Mouse (Mus musculus): ENCODE results near the gene Inhbc. TPM values are rescaled to one million over a fixed set of nuclear protein-coding genes. Genes with fewer than 3 reads are reported as not detected.
A peak's percentile ranks its signal among the peaks of the same experiment; 100 is the strongest.

Inhbc gene
- polyA plus RNA-seq (2016; fragmentation: Nextera tagmentation; extraction: Ambion mirVana) = not detected in 2 replicates

DNA sequence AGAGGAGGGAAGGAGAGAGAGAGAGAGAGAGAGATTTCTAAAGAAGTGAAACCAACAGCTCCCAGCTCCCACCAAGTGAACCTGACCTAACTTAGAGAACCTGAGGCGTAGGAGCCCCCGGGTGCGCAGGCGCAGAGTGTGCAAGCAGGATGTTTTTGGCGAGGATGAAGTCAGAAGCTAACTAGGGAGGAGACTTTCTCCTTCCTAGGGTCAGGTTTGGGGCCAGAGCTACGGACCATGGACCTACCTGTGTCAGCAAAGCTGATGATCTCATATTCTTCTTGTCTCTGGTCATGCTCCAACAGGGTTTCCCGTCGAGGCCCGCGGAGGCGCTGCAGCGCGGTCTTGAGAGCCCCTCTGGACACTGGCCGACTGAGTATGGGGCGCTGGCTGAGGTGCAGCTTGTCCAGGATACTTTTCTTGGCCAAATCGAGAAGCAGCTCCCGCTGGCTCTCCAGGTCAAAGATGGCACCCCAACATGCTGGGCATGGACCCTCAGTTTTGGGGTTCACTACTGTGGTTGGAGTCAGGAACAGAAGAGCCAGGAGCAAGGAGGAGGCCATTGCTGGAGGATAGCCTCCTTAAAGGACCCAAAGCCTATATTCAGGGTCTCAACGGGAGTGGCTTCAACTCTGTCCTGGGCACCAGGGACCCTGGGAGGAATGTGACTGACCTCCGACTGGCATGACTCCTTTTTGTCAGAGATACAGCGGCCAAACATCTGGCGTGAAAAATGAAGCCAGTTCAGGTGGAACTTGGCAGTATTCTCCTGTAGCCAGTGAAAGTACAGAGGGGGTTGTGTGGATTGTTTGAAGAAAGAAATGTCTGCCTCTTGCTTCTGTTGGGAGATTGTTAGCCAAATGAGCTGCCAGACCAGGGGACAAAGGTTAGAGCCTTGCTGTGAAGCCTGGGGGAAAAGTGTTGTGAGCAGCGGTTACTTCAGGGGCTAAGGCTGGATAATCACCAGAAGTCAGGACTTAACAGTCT lies at the start of gene Inhbc:
Inhbc (minus strand) TSS at position 598 of the 987 bp plus-strand sequence.
- H3K36me3 ChIP-seq = no peaks in the 10 kb centered on the region
- H3K27ac ChIP-seq (ENCODE audit: poor library complexity, severe bottlenecking) = no peak within 1 kb of the TSS
- no peaks in the 10 kb centered on the region for H3K9me3 ChIP-seq (replicated peaks)
- no peak within 1 kb of the TSS for H3K4me2 ChIP-seq
- ATAC-seq (ENCODE audit: insufficient number of reproducible peaks, low FRiP score) = no peak
- H3K4me3 ChIP-seq = no peak within 1 kb of the TSS
- H3K9ac ChIP-seq = no peak within 1 kb of the TSS
- H3K4me1 ChIP-seq (replicated peaks) = no peaks in the 10 kb centered on the region
- no peaks in the 10 kb centered on the region for H3K27me3 ChIP-seq (replicated peaks)
- WGBS = 68% methylated on average over 22 of the region's 22 CpGs

DNA sequence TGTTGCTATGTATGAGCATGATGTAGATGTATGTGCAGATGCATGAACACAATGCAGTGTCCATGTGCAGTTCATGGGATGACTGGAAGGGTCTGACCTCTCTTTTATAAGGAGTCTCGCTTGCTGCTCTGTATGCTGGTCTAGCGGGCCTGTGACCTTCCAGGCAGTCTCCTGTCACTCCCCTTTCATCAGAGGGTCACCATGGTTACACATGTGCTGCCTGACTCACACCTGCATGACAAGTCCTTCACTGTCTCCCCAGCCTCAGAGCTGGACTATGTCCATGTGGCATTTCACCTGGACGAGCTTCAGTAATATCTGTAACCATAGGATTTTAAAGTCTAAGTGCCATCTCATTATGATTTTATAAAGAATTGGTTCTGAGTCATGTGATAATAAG lies 43.9 kb upstream of the Inhbc start:
- Histone ChIP-seq H3K9me3 (replicated peaks) (no peaks in the 10 kb centered on the region), H3K4me3 (no peak overlapping the region)

DNA sequence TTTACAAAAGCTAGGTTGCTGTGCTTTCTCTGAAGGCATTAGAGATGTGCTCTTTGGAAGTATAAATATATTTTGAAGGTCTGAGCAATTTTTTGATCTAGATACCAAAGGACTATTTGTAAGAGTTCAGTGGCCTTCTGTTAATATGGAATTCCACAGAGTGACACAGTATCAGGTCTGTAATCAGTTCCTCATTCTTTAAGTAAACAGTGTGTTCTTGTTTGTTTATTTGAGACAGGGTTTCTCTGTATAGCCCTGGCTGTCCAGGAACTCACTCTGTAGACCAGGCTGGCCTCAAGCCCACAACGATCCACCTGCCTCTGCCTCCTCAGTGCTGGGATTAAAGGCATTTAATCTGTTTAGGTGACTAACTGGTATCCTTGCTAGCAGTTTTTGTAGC lies 43.4 kb upstream of the Inhbc start:
- H3K9ac ChIP-seq = no peak overlapping the region
- no peaks in the 10 kb centered on the region for H3K27me3 ChIP-seq (replicated peaks)
- no peaks in the 10 kb centered on the region for H3K9me3 ChIP-seq (replicated peaks)
- H3K27ac ChIP-seq (ENCODE audit: poor library complexity, severe bottlenecking) = no peak overlapping the region
- no peak overlapping the region for H3K4me3 ChIP-seq
- no peak overlapping the region for H3K4me2 ChIP-seq
- peaks cover 27% of the 10 kb centered on the region for H3K4me1 ChIP-seq (replicated peaks)
- peaks cover 15% of the 10 kb centered on the region; the same call in 1 of the 2 replicates for H3K36me3 ChIP-seq
- WGBS = 77% methylated on average over 1 of the region's 1 CpGs
- no peak for ATAC-seq (ENCODE audit: insufficient number of reproducible peaks, low FRiP score)

More for the DNA sequence above, 43.9 kb upstream of the Inhbc start:
- ATAC-seq (ENCODE audit: insufficient number of reproducible peaks, low FRiP score) = no peak
- Histone ChIP-seq H3K9ac (no peak overlapping the region), H3K4me1 (replicated peaks) (peaks cover 31% of the 10 kb centered on the region), H3K36me3 (peaks cover 15% of the 10 kb centered on the region; the same call in 1 of the 2 replicates), H3K27me3 (replicated peaks) (no peaks in the 10 kb centered on the region), H3K27ac (ENCODE audit: poor library complexity, severe bottlenecking) (no peak overlapping the region), H3K4me2 (no peak overlapping the region)
- WGBS = 79% methylated on average over 3 of the region's 3 CpGs

DNA sequence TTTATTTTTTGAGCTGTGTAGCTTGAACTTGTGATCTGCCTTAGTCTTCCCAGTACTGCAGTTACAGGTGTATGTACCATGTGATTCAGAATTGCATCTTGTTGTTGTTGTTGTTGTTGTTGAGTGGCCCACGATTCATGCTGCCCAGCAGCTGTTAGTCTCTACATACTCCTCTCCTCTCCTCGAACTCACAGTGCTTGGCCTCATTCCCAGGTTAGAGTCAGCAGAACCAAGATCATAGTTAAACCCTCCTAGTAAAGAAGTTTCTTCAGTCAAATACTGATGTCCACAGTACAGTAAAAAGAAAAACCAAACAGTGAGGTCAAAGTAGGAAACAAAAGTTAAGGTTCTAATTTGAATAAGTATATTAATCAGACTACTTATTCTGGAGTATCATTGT lies 42.5 kb upstream of the Inhbc start:
- H3K36me3 ChIP-seq = peaks cover 16% of the 10 kb centered on the region; the same call in 1 of the 2 replicates
- 66% methylated on average over 2 of the region's 2 CpGs for WGBS
- H3K9me3 ChIP-seq (replicated peaks) = no peaks in the 10 kb centered on the region
- H3K4me3 ChIP-seq = no peak overlapping the region
- no peak overlapping the region for H3K9ac ChIP-seq
- H3K4me1 ChIP-seq (replicated peaks) = peaks cover 27% of the 10 kb centered on the region
- no peak for ATAC-seq (ENCODE audit: insufficient number of reproducible peaks, low FRiP score)
- no peak overlapping the region for H3K27ac ChIP-seq (ENCODE audit: poor library complexity, severe bottlenecking)
- H3K4me2 ChIP-seq = no peak overlapping the region
- no peaks in the 10 kb centered on the region for H3K27me3 ChIP-seq (replicated peaks)

DNA sequence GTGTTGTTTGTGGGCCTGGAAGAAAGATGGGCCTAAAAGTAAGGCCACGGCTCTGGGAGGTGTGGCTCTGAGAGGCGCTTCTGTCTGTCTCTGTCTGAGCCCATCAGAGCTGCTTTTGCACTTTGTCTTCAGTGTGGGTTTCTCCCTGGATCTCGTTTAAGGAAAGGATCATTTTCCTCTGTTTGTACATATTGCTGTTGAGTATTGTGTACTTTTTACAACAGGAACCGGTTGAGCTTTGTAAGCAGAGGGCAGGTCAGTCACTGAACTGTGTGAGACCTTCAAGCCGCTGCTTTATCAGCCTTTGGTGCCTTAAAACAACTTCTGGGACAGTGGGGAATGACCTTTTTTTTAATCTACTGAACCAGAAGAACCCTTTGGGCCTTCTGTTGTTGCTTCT lies 41.9 kb upstream of the Inhbc start:
- whole genome bisulfite sequencing = 32% methylated on average over 5 of the region's 5 CpGs

DNA sequence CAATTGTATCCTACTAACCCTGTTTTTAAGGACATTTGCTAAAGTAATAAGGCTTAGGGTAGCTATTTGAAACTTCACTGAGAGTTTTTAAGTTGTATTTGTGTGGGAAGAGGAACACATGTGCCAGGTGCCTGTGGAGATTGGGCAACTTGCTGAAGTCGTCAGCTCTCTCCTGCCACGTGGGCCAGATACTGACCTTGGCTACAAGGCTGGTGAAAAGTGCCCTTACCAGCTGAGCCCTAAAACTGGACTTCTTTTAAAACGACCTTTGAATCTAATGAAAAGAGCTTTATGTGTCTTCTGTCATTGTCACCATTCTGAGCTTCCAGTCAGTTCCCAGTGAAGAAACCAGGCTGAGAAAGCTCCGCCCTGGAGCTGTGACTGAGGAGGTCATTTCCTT lies 37.2 kb upstream of the Inhbc start:
- Histone ChIP-seq H3K4me3 (no peak overlapping the region), H3K4me2 (no peak overlapping the region), H3K4me1 (replicated peaks) (peaks cover 18% of the 10 kb centered on the region), H3K36me3 (peaks cover 20% of the 10 kb centered on the region), H3K27me3 (replicated peaks) (no peaks in the 10 kb centered on the region), H3K27ac (ENCODE audit: poor library complexity, severe bottlenecking) (no peak overlapping the region), H3K9me3 (replicated peaks) (no peaks in the 10 kb centered on the region), H3K9ac (no peak overlapping the region)
- ATAC-seq (ENCODE audit: insufficient number of reproducible peaks, low FRiP score) = no peak
- 63% methylated on average over 4 of the region's 4 CpGs for WGBS

More for the DNA sequence above, 41.9 kb upstream of the Inhbc start:
- Histone ChIP-seq H3K4me3 (no peak overlapping the region), H3K9me3 (replicated peaks) (no peaks in the 10 kb centered on the region), H3K4me1 (replicated peaks) (peaks cover 27% of the 10 kb centered on the region), H3K27me3 (replicated peaks) (no peaks in the 10 kb centered on the region), H3K4me2 (no peak overlapping the region), H3K36me3 (peaks cover 16% of the 10 kb centered on the region; the same call in 1 of the 2 replicates), H3K9ac (peak overlapping the region; percentile 37; the same call in 1 of the 2 replicates), H3K27ac (ENCODE audit: poor library complexity, severe bottlenecking) (peak overlapping the region; percentile 40; the same call in 1 of the 2 replicates)
- ATAC-seq (ENCODE audit: insufficient number of reproducible peaks, low FRiP score) = no peak

DNA sequence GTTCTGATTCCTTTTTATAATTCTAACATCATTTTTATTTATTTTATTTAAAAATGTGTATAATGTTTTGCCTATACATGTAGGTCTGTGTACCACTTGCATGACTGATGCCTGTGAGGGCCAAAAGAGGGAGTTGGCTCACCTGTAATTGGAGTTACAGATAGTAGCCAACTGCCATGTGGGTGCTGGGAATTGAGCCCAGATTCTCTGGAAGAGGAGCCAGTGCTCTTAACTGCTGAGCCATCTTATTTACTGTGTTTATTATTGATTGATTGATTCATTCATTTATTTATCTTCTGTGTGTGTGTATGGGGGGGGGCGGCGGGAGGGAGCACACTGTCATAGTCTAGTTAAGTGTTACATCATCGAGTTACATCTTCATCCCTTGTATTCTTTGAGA lies 34.5 kb upstream of the Inhbc start:
- peaks cover 44% of the 10 kb centered on the region for H3K36me3 ChIP-seq
- H3K4me2 ChIP-seq = no peak overlapping the region
- no peak overlapping the region for H3K9ac ChIP-seq
- no peaks in the 10 kb centered on the region for H3K4me1 ChIP-seq (replicated peaks)
- H3K4me3 ChIP-seq = no peak overlapping the region
- no peaks in the 10 kb centered on the region for H3K27me3 ChIP-seq (replicated peaks)
- H3K9me3 ChIP-seq (replicated peaks) = 0 out of 2 replicates have a peak, but pooled peaks cover 5% of the 10 kb centered on the region
- WGBS = 90% methylated on average over 3 of the region's 3 CpGs
- ATAC-seq (ENCODE audit: insufficient number of reproducible peaks, low FRiP score) = no peak
- H3K27ac ChIP-seq (ENCODE audit: poor library complexity, severe bottlenecking) = no peak overlapping the region

DNA sequence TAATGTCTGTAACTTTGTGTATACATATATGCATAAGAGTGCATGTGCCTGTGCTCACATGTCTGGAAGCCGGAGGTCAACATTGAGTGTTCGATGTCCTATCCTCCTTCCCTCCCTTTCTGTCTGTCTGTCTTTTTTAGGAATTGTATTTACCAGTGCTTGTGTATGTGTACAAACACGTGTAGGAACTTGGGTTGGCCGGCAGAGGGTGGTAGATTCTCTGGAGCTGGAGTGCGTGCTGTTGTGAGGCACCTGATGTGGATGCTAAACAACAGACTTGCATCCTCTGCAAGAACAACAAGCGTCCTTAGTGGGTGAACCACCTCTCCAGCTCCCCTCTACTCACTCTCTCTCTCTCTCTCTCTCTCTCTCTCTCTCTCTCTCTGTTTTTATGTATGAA lies 21.5 kb upstream of the Inhbc start:
- no peak for ATAC-seq (ENCODE audit: insufficient number of reproducible peaks, low FRiP score)
- WGBS = 77% methylated on average over 6 of the region's 6 CpGs

DNA sequence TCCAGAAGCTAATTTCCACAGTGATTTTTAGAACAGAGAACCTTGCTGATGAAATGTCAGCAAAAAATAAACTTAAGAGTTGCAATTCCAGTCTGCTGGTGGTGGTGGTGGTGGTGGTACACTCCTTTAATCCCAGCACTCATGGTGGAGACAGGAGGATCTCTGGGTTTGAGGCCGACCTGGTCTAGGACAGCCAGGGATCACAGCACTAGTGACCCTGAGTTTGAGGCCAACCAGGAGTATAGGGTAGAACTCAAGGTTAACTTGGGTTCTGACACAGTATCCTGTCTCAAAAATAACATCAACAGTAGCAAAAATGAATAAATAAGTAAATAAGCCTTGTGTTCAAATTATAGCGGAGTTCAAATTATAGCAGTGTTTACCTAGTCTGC lies 11.5 kb upstream of the Inhbc start:
- 48% methylated on average over 2 of the region's 2 CpGs for WGBS
- H3K9ac ChIP-seq = peak overlapping the region; percentile 83; the same call in 1 of the 2 replicates
- peak overlapping the region; percentile 73 for H3K4me2 ChIP-seq

More for the DNA sequence above, 21.5 kb upstream of the Inhbc start:
- Histone ChIP-seq H3K4me3 (no peak overlapping the region), H3K27ac (ENCODE audit: poor library complexity, severe bottlenecking) (no peak overlapping the region), H3K27me3 (replicated peaks) (no peaks in the 10 kb centered on the region), H3K4me1 (replicated peaks) (no peaks in the 10 kb centered on the region), H3K36me3 (peaks cover 39% of the 10 kb centered on the region), H3K9ac (no peak overlapping the region), H3K4me2 (no peak overlapping the region), H3K9me3 (replicated peaks) (no peaks in the 10 kb centered on the region)

DNA sequence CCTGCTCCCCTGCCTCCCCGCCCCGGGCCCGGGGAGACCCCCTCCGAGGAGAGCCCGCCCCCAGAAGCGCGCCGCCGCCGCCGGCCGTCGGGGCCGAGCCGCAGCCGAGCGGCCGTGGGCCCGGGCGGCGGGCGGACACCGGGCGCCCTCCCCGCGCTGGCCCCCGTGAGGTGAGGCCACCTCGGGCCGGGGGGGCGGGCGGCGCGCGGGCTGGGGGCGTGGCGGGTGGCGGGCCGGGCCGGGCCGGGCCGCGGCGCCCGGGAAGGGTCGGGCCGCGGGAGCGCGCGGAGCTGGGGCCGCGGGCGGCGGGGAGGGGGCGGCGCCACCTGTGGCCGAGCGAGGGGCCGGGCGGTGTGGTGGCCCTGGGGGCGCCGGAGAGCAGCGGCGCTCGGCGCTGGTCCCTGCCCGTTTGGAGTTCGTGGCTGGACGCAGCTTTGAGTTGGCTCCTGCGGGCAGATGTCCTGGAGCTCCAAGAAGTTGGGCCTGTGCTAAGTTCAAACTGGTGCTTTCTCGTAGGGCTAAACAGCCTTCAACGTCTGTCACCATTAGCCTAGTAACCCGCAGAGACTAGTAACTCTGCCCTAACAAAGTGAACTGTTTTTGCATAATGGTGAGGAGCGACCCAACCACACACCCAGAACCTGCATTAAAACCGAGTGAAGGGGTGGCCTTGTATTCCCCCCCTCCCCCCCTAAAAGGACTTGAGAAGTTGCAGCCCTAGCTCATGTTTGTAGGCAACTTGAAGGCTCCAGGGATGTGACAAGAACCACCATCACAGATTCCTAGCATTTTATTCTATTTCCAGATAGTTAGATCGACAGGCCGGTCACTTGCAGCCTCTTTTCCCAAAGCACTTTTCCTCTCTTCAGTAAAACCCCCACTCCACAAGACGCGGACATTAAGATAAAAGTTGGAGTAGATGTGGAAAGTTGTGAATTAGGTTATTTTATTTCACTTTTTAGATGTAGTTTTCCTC lies 10.8 kb upstream of the Inhbc start:
- ATAC-seq (ENCODE audit: insufficient number of reproducible peaks, low FRiP score) = peak; percentile 89
- peak overlapping the region; percentile 93 for H3K27ac ChIP-seq (ENCODE audit: poor library complexity, severe bottlenecking)
- peaks cover 20% of the 10 kb centered on the region for H3K4me1 ChIP-seq (replicated peaks)
- no peaks in the 10 kb centered on the region for H3K36me3 ChIP-seq
- H3K4me2 ChIP-seq = peak overlapping the region; percentile 76
- WGBS = 14% methylated on average over 78 of the region's 79 CpGs
- H3K9ac ChIP-seq = peak overlapping the region; percentile 83
- peak overlapping the region; percentile 64 for H3K4me3 ChIP-seq
- no peaks in the 10 kb centered on the region for H3K27me3 ChIP-seq (replicated peaks)
- H3K9me3 ChIP-seq (replicated peaks) = no peaks in the 10 kb centered on the region

More for the DNA sequence above, 11.5 kb upstream of the Inhbc start:
- H3K9me3 ChIP-seq (replicated peaks) = no peaks in the 10 kb centered on the region
- peak overlapping the region; percentile 93 for H3K27ac ChIP-seq (ENCODE audit: poor library complexity, severe bottlenecking)
- no peak for ATAC-seq (ENCODE audit: insufficient number of reproducible peaks, low FRiP score)
- H3K36me3 ChIP-seq = no peaks in the 10 kb centered on the region
- peaks cover 20% of the 10 kb centered on the region for H3K4me1 ChIP-seq (replicated peaks)
- H3K4me3 ChIP-seq = peak overlapping the region; percentile 64
- no peaks in the 10 kb centered on the region for H3K27me3 ChIP-seq (replicated peaks)
